8 mouse cellular contexts compared by ENCODE assay signal in genomic region chr9:51076979-51077315, GRCm38 (mm10). TPM values are rescaled to one million over a fixed set of nuclear protein-coding genes. Genes with fewer than 3 reads are reported as not detected.
DNase-seq lines count a peak whose midpoint lies in the region; ATAC-seq and TF ChIP-seq lines count a peak whose summit lies in the region.

TSS of gene Layn (minus strand) at chr9:51077094.

- no peak within 1 kb of the TSS for H3K27ac ChIP-seq in forebrain, embryonic 12.5 days
- H3K27ac ChIP-seq in heart, embryonic 16.5 days (ENCODE audit: low read length) = peak within 1 kb of the TSS; percentile 73
- no peak within 1 kb of the TSS; the same call in 1 of the 2 replicates for H3K27ac ChIP-seq in lung, embryonic 14.5 days (ENCODE audit: low read depth)
- H3K27ac ChIP-seq in neural tube, embryonic 14.5 days (ENCODE audit: low read depth, low read length) = no peak within 1 kb of the TSS

- H3ac ChIP-seq in C2C12 (ENCODE audit: control insufficient read depth, insufficient read length, low read depth) = peak within 1 kb of the TSS; percentile 52

- H3K4me1 ChIP-seq in forebrain, embryonic 12.5 days = peaks cover 20% of the 10 kb centered on the region
- peaks cover 9% of the 10 kb centered on the region for H3K4me1 ChIP-seq in heart, embryonic 16.5 days (ENCODE audit: control insufficient read depth, insufficient read depth, low read length)
- peaks cover 8% of the 10 kb centered on the region; the same call in 1 of the 2 replicates for H3K4me1 ChIP-seq in lung, embryonic 14.5 days (ENCODE audit: insufficient read depth)
- peaks cover 8% of the 10 kb centered on the region for H3K4me1 ChIP-seq in neural tube, embryonic 14.5 days (ENCODE audit: control insufficient read depth, insufficient read depth, low read length)

- WGBS in forebrain, embryonic 12.5 days = 3% methylated on average over 14 of the region's 14 CpGs
- WGBS in heart, embryonic 16.5 days = 1% methylated on average over 14 of the region's 14 CpGs
- 0% methylated on average over 14 of the region's 14 CpGs for WGBS in lung, embryonic 14.5 days
- under 1% methylated on average over 14 of the region's 14 CpGs for WGBS in neural tube, embryonic 14.5 days

- peak; percentile 90 for ATAC-seq in forebrain, embryonic 12.5 days (ENCODE audit: low FRiP score)
- ATAC-seq in heart, embryonic 16.5 days (replicated peaks; ENCODE audit: extremely low read depth, insufficient read depth, low FRiP score) = peak; percentile 95
- peak; percentile 99 for ATAC-seq in lung, embryonic 14.5 days (ENCODE audit: insufficient read depth)
- ATAC-seq in neural tube, embryonic 14.5 days (ENCODE audit: low read depth) = peak; percentile 90

- no peak for TF ChIP-seq POLR2A in brain, embryonic 14.5 days (IDR thresholded peaks at IDR 0.05; ENCODE audit: borderline replicate concordance, extremely low read depth, insufficient read depth, insufficient read length, poor library complexity, severe bottlenecking)

- no peaks in the 10 kb centered on the region for H3K9me3 ChIP-seq in forebrain, embryonic 12.5 days
- no peaks in the 10 kb centered on the region for H3K9me3 ChIP-seq in heart, embryonic 16.5 days (replicated peaks; ENCODE audit: control insufficient read depth, low read length)
- H3K9me3 ChIP-seq in lung, embryonic 14.5 days (ENCODE audit: low read depth, low read length) = no peaks in the 10 kb centered on the region
- H3K9me3 ChIP-seq in neural tube, embryonic 14.5 days (ENCODE audit: control insufficient read depth, low read length) = no peaks in the 10 kb centered on the region

- H3K79me3 ChIP-seq in C2C12 (ENCODE audit: low read depth) = no peaks in the 10 kb centered on the region

- H3K27me3 ChIP-seq in C2C12 (ENCODE audit: control insufficient read depth, insufficient read depth, insufficient read length) = no peaks in the 10 kb centered on the region
- H3K27me3 ChIP-seq in forebrain, embryonic 12.5 days = 0 out of 2 replicates have a peak, but pooled peaks cover 11% of the 10 kb centered on the region
- H3K27me3 ChIP-seq in heart, embryonic 16.5 days (ENCODE audit: control insufficient read depth, insufficient read depth, low read length) = no peaks in the 10 kb centered on the region
- no peaks in the 10 kb centered on the region for H3K27me3 ChIP-seq in lung, embryonic 14.5 days (ENCODE audit: insufficient read depth, low read length)
- no peaks in the 10 kb centered on the region for H3K27me3 ChIP-seq in neural tube, embryonic 14.5 days (ENCODE audit: control insufficient read depth, insufficient read depth, low read length)

- no peak for TF ChIP-seq CTCF in C2C12 (IDR thresholded peaks at IDR 0.05; ENCODE audit: control insufficient read depth, insufficient read depth, insufficient read length)
- no peak for TF ChIP-seq CTCF in brain, embryonic 14.5 days (IDR thresholded peaks at IDR 0.05; ENCODE audit: borderline replicate concordance, extremely low read depth, insufficient read depth, insufficient read length)
- TF ChIP-seq CTCF in lung, embryonic 14.5 days (IDR thresholded peaks at IDR 0.05; ENCODE audit: low read depth) = no peak; the same call in 1 of the 2 replicates

- peaks cover 24% of the 10 kb centered on the region for H3K79me2 ChIP-seq in C2C12 (ENCODE audit: control insufficient read depth, insufficient read depth)

- peaks cover 5% of the 10 kb centered on the region for H3K36me3 ChIP-seq in C2C12 (ENCODE audit: control insufficient read depth, insufficient read depth)
- no peaks in the 10 kb centered on the region for H3K36me3 ChIP-seq in forebrain, embryonic 12.5 days (replicated peaks)
- no peaks in the 10 kb centered on the region for H3K36me3 ChIP-seq in heart, embryonic 16.5 days (ENCODE audit: control insufficient read depth, insufficient read depth)
- H3K36me3 ChIP-seq in lung, embryonic 14.5 days (ENCODE audit: insufficient read depth) = no peaks in the 10 kb centered on the region
- no peaks in the 10 kb centered on the region for H3K36me3 ChIP-seq in neural tube, embryonic 14.5 days (ENCODE audit: control insufficient read depth, insufficient read depth, low read length)

- peak; percentile 85 for DNase-seq in brain, embryonic 14.5 days (ENCODE audit: low read depth)
- peak; percentile 94 for DNase-seq in kidney, postnatal 14 days
- peak; percentile 98 for DNase-seq in lung, embryonic 14.5 days
- DNase-seq in thymus, adult 18-20 months = peak; percentile 39 to 46

- peak within 1 kb of the TSS; percentile 80 for H3K4me2 ChIP-seq in forebrain, embryonic 12.5 days
- H3K4me2 ChIP-seq in heart, embryonic 16.5 days (ENCODE audit: low read depth, low read length) = peak within 1 kb of the TSS; percentile 95
- peak within 1 kb of the TSS; percentile 93 for H3K4me2 ChIP-seq in lung, embryonic 14.5 days
- H3K4me2 ChIP-seq in neural tube, embryonic 14.5 days (ENCODE audit: low read depth, low read length) = peak within 1 kb of the TSS; percentile 60

- H3K9ac ChIP-seq in forebrain, embryonic 12.5 days = peak within 1 kb of the TSS; percentile 42
- H3K9ac ChIP-seq in heart, embryonic 16.5 days (ENCODE audit: low read length) = peak within 1 kb of the TSS; percentile 73
- H3K9ac ChIP-seq in lung, embryonic 14.5 days = peak within 1 kb of the TSS; percentile 59
- H3K9ac ChIP-seq in neural tube, embryonic 14.5 days (replicated peaks; ENCODE audit: low read depth, low read length) = 0 out of 2 replicates have a peak within 1 kb of the TSS, but pooled peaks have one; percentile 7

- H3K4me3 ChIP-seq in C2C12 (ENCODE audit: insufficient read depth, poor library complexity, severe bottlenecking) = peak within 1 kb of the TSS; percentile 43
- H3K4me3 ChIP-seq in forebrain, embryonic 12.5 days (replicated peaks) = peak within 1 kb of the TSS; percentile 41
- peak within 1 kb of the TSS; percentile 68 for H3K4me3 ChIP-seq in heart, embryonic 16.5 days (ENCODE audit: low read length)
- H3K4me3 ChIP-seq in lung, embryonic 14.5 days (ENCODE audit: low read depth, low read length) = peak within 1 kb of the TSS; percentile 51
- peak within 1 kb of the TSS; percentile 19 for H3K4me3 ChIP-seq in neural tube, embryonic 14.5 days (ENCODE audit: low read depth, low read length)

TF ChIP-seq in C2C12, 6 proteins besides CTCF, POLR2A, EP300 and RAD21:
- TF ChIP-seq USF1 (IDR thresholded peaks at IDR 0.05; ENCODE audit: low read depth) (no peak), MYOG (IDR thresholded peaks at IDR 0.05; ENCODE audit: control insufficient read depth, extremely low read depth, insufficient read length) (no peak), MYOD1 (IDR thresholded peaks at IDR 0.05; ENCODE audit: control insufficient read depth, insufficient read length, low read depth) (no peak), MAX (IDR thresholded peaks at IDR 0.05) (no peak), CEBPB (IDR thresholded peaks at IDR 0.05; ENCODE audit: low read depth) (no peak), FOSL1 (IDR thresholded peaks at IDR 0.05; ENCODE audit: insufficient read depth, low read length, poor library complexity, severe bottlenecking) (no peak)

RNA-seq across cellular contexts. Expression of gene Layn, which starts in this region (rescaled TPM):
- polyA plus RNA-seq in C2C12 (2012; fragmentation: generic; extraction: Trizol) = 28.8 TPM
- polyA plus RNA-seq in brain, embryonic 14.5 days (2012; rRNA removed) = 0.71 and 1.4 TPM in 2 replicates
- polyA plus RNA-seq in forebrain, embryonic 12.5 days (2016; fragmentation: Nextera tagmentation; extraction: Ambion mirVana) = 0.69 and 1.2 TPM in 2 replicates
- polyA plus RNA-seq in heart, embryonic 16.5 days (2015; fragmentation: Nextera tagmentation; extraction: Ambion mirVana) = 6.8 and 9.2 TPM in 2 replicates
- polyA plus RNA-seq in lung, embryonic 14.5 days (2014; fragmentation: Nextera tagmentation; extraction: Ambion mirVana) = 5.4 and 7.3 TPM in 2 replicates
- polyA plus RNA-seq in neural tube, embryonic 14.5 days (2014; fragmentation: Nextera tagmentation; extraction: Ambion mirVana) = 2.2 and 4.1 TPM in 2 replicates

Comparison
In these comparisons a context has a peak if more than half of its experiments do, and no peak if none do; other contexts are left out.
1. DNase-seq: peak in every context shown above with its lines; median percentile 98 in lung, embryonic 14.5 days; 94 in kidney, postnatal 14 days; 85 in brain, embryonic 14.5 days; 42 in thymus, adult 18-20 months.
2. H3K9ac ChIP-seq: peak in every context shown above with its lines; median percentile 73 in heart, embryonic 16.5 days; 59 in lung, embryonic 14.5 days; 42 in forebrain, embryonic 12.5 days; 7 in neural tube, embryonic 14.5 days.